Mouse (Mus musculus) brain, embryonic 14.5 days (tissue): ENCODE data around the gene Gm29776. TPM values are rescaled to one million over a fixed set of nuclear protein-coding genes. Genes with fewer than 3 reads are reported as not detected.
A peak's percentile ranks its signal among the peaks of the same experiment; 100 is the strongest.

Source experiments
- DNase-seq: peaks from one replicate; pipeline ENCODE4 v3.0.0-alpha.2; 2011; ENCODE audit warnings: low read depth
- CTCF ChIP-seq: fragments of 200-500 bp; IDR thresholded peaks from 2 replicates; pipeline ENCODE4 v1.5.1; 2012; ENCODE audit warnings: inconsistent platforms, mild to moderate bottlenecking, moderate library complexity, borderline replicate concordance; ENCODE audit not compliant: insufficient read depth, insufficient read length; ENCODE audit errors: extremely low read depth
- POLR2A ChIP-seq: fragments of 200-500 bp; IDR thresholded peaks from 2 replicates; pipeline ENCODE4 v1.6.1; 2012; ENCODE audit warnings: mild to moderate bottlenecking, inconsistent platforms, borderline replicate concordance; ENCODE audit not compliant: poor library complexity, insufficient read depth, insufficient read length, severe bottlenecking; ENCODE audit errors: extremely low read depth
- polyA plus RNA-seq: library from polyadenylated mRNA; depleted of rRNA; stranded (reverse); fragments of >200 nt; gene quantifications from 2 replicates; pipeline ENCODE4 v1.2.3, GENCODE M21; 2012

Gm29776 gene
- polyA plus RNA-seq, 1 experiment = 0.05 TPM

- DNase-seq = no peak
- peak; percentile 58; the same call in 1 of the 2 replicates for TF ChIP-seq CTCF
- TF ChIP-seq POLR2A = no peak
These were observed 29.3 kb downstream of the Gm29776 start for GRCm38 (mm10) chr14:54669381-54669780.

DNA sequence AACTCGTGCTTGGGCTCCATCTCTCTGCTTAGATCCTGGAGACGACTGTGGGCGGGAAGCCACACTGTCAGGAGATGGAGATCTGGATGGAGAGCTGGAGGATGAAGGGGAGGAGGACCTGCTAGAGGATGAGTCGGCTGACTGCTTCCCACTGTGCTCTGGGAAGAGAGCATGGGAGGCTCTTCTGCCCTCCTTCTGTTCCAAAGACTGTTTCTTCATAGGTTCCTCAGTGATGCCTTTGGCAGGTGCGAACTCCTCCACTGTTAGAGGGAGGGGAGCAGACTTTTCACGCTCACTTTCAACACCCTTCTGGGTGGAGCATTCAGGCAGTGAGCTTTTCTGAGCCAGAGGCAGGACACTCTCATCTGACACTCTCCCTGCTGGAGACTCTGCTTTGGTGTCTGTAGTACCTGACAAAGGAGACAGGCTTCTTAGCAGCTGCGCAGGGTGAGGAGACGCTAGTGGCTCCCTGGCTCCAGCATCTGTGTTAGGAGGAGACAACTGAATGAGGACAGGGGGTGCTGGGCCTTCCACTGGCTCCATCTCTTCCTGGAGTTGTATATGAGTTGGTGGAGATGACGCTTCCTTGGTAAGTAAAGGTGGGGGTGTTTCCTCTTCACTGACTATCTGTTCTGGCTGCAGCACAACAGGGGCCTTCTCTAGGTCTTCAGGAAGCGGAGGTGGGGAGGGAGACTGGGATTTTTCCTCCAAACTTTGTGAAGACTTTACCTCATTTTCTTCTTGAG is 34.0 kb downstream of the Gm29776 start:
- DNase-seq = no peak
- no peak for TF ChIP-seq CTCF
- no peak for TF ChIP-seq POLR2A

DNA sequence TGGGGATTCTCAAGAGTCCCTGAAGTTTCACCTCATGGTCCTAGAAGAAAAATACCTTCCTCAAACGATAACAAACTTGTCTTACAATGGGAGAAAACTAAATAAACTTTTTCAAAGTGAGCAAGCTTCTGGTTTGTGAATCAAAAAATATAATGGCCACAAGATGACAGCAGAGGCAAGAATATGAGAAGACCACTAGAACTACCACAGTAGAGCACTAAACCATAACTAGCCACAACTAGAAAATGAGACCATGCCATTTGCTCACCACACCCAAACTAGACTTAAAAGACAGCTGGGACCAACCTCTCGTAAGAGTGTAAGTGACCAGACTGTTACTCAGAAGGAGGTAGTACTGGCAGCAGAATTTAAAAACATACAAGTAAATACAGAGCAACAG is 38.6 kb downstream of the Gm29776 start:
- TF ChIP-seq POLR2A = no peak
- no peak for TF ChIP-seq CTCF
- no peak for DNase-seq

GRCm38 (mm10) chr14:54653496-54653895 is 45.1 kb downstream of the Gm29776 start:
- peak; percentile 97 for DNase-seq
- TF ChIP-seq POLR2A (peak; percentile 66; the same call in 1 of the 2 replicates), CTCF (no peak)

DNA sequence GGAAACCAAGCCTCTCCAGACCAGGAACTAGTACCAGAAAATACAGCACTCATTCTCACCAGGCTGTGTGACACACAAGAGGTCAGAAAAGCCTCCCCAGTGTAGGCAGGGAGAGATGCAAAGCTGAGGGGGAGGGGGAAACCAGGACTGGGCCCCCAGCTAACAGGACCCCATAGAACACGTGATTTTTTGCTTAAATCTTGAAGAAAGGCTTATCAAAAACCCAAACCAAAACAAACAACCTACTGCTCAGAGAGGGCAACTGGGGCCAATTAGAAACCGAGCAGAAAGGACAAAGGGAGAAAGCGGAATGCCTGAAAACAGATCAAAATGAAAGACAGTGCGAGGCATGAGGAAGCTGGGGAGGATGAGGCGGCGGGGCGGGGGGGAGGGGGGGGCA is 45.8 kb downstream of the Gm29776 start:
- TF ChIP-seq POLR2A (no peak), CTCF (no peak)
- peak; percentile 47 for DNase-seq

GRCm38 (mm10) chr14:54651556-54651955 is 47.1 kb downstream of the Gm29776 start:
- DNase-seq = no peak
- TF ChIP-seq CTCF (no peak), POLR2A (no peak)

GRCm38 (mm10) chr14:54650621-54651454 is 47.8 kb downstream of the Gm29776 start:
- DNase-seq = peak; percentile 97
- TF ChIP-seq CTCF (peak; percentile 98), POLR2A (no peak)

DNA sequence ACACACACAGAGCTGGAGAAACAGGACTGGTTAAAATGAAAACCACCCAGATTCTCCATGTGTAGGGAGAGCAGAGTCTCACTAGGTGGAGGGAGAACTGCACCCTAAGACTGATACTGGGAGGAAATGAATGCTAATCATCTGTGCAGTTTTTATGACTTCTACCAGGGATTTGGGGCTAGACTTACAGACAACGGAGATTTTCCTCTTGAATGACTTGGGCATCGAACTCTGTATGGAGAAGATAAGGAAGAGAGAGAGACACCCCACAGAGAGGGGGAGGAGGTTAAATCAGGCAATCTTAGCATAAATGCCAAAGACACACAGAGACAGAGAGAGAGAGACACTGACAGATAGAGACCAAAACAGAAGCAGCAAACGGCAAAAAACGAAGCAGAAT is 50.7 kb downstream of the Gm29776 start:
- TF ChIP-seq CTCF (no peak), POLR2A (no peak)
- no peak for DNase-seq

- no peak for DNase-seq
- TF ChIP-seq CTCF (no peak), POLR2A (no peak)
These were observed 51.6 kb downstream of the Gm29776 start for GRCm38 (mm10) chr14:54646898-54647636.

GRCm38 (mm10) chr14:54646455-54646854 is 52.2 kb downstream of the Gm29776 start:
- no peak for DNase-seq
- TF ChIP-seq CTCF (no peak), POLR2A (no peak)

DNA sequence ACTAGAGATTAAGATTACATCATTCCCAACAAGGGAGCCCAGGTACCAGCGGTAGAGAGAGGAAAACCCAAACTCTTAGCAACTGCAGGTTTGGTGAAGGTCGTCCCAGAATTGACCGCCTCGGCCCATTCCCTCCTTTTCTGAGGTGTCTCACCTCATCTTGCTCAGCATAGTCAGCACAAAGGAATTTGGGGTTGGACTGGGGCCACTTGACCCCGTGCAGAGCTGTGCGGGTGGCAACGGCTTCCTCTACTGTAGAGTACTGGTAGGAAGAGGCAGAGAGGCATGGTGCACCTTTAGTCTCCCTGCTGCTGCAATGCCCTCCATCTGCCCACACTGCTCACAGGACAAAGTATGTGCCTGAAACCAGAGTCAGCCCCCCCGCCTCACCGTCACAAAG is 54.3 kb downstream of the Gm29776 start:
- no peak for TF ChIP-seq CTCF
- no peak for TF ChIP-seq POLR2A
- DNase-seq = no peak
